10 mouse cellular contexts compared by ENCODE assay signal in genomic region chr14:30027378-30027777, GRCm38 (mm10). TPM values are rescaled to one million over a fixed set of nuclear protein-coding genes. Genes with fewer than 3 reads are reported as not detected.
DNase-seq lines count a peak whose midpoint lies in the region; ATAC-seq and TF ChIP-seq lines count a peak whose summit lies in the region.
"Had no signal": no experiment of that assay in that cellular context is flagged by ENCODE, and none has a peak within 500 bp of the region (broad histone marks: within the 10 kb centered on the region; RNA-seq: fewer than 3 reads in every experiment).

No protein-coding gene starts in this region.

- no peak for TF ChIP-seq EP300 in heart, postnatal 0 days (IDR thresholded peaks at IDR 0.05; ENCODE audit: low read depth)

- no peak for ATAC-seq in heart, postnatal 0 days (ENCODE audit: insufficient read depth, low read depth)
- peak; percentile 41 for ATAC-seq in inflammation-experienced regulatory T-cells, adult 6 months
- ATAC-seq: Patski had no signal

- H3K9me3 ChIP-seq in heart, postnatal 0 days (replicated peaks; ENCODE audit: control insufficient read depth, low read length) = no peaks in the 10 kb centered on the region
- H3K9me3 ChIP-seq: embryonic facial prominence, embryonic 12.5 days had no signal

- H3K36me3 ChIP-seq in heart, postnatal 0 days (replicated peaks; ENCODE audit: control insufficient read depth, insufficient read depth, low read length) = no peaks in the 10 kb centered on the region
- no peaks in the 10 kb centered on the region for H3K36me3 ChIP-seq in testis, adult 2 months (ENCODE audit: control insufficient read depth, insufficient read depth, low read length)
- H3K36me3 ChIP-seq: embryonic facial prominence, embryonic 12.5 days had no signal

- peak; percentile 28 for TF ChIP-seq CTCF in heart, postnatal 0 days (IDR thresholded peaks at IDR 0.05; ENCODE audit: low read depth)
- peak; percentile 45; the same call in 1 of the 2 replicates for TF ChIP-seq CTCF in testis, adult 2 months (IDR thresholded peaks at IDR 0.05; ENCODE audit: control insufficient read depth, insufficient read depth, insufficient replicate concordance, low read depth, low read length)

- no peaks in the 10 kb centered on the region for H3K4me1 ChIP-seq in heart, postnatal 0 days (ENCODE audit: control insufficient read depth, insufficient read depth)
- H3K4me1 ChIP-seq in testis, adult 2 months (ENCODE audit: control insufficient read depth, insufficient read depth, low read length) = no peaks in the 10 kb centered on the region
- H3K4me1 ChIP-seq: embryonic facial prominence, embryonic 12.5 days had no signal

- no peaks in the 10 kb centered on the region for H3K27me3 ChIP-seq in heart, postnatal 0 days (ENCODE audit: control insufficient read depth, insufficient read depth, low read length)
- H3K27me3 ChIP-seq in testis, adult 2 months (ENCODE audit: control insufficient read depth, insufficient read depth, low read length) = no peaks in the 10 kb centered on the region
- H3K27me3 ChIP-seq: embryonic facial prominence, embryonic 12.5 days; Patski had no signal

- H3K27ac ChIP-seq in heart, postnatal 0 days (ENCODE audit: low read depth) = no peak overlapping the region
- H3K27ac ChIP-seq in testis, adult 2 months (ENCODE audit: control insufficient read depth, insufficient read depth, low read depth, low read length) = no peak overlapping the region
- H3K27ac ChIP-seq: embryonic facial prominence, embryonic 12.5 days had no signal

- H3K9ac ChIP-seq in heart, postnatal 0 days (replicated peaks; ENCODE audit: low read depth, low read length) = no peak overlapping the region
- H3K9ac ChIP-seq: embryonic facial prominence, embryonic 12.5 days had no signal

- 26% methylated on average over 2 of the region's 2 CpGs for WGBS in heart, postnatal 0 days

- DNase-seq in heart, postnatal 0 days (ENCODE audit: low spot score) = no peak
- DNase-seq in heart, adult 11 months = no peak
- DNase-seq in testis, postnatal 14 days (ENCODE audit: low spot score) = no peak
- peak; percentile 94 for DNase-seq in thymus, postnatal 4 days
- no peak for DNase-seq in right cerebral cortex, adult 2 months (ENCODE audit: low spot score in 2 of 2)
- no peak for DNase-seq in kidney, postnatal 10 days

- H3K4me3 ChIP-seq in heart, postnatal 0 days (ENCODE audit: low read depth, low read length) = no peak overlapping the region
- H3K4me3 ChIP-seq in testis, adult 2 months (ENCODE audit: control insufficient read depth, low read depth, low read length) = no peak overlapping the region
- H3K4me3 ChIP-seq: embryonic facial prominence, embryonic 12.5 days had no signal

- no peak overlapping the region for H3K4me2 ChIP-seq in heart, postnatal 0 days (ENCODE audit: low read depth, low read length)
- H3K4me2 ChIP-seq: embryonic facial prominence, embryonic 12.5 days had no signal

- no peak for TF ChIP-seq POLR2A in testis, adult 2 months (IDR thresholded peaks at IDR 0.05; ENCODE audit: control insufficient read depth, low read depth, low read length)

RNA-seq across cellular contexts. Expression of gene Chdh, which starts 18.6 kb away (rescaled TPM):
- total RNA-seq in heart, postnatal 0 days (2014; rRNA removed; ENCODE audit: low replicate concordance) = 0.27 TPM in 1 of 2 replicates, not detected in the other
- polyA plus RNA-seq in heart, postnatal 0 days (2015; fragmentation: Nextera tagmentation; extraction: Ambion mirVana) = 0.18 TPM in 1 of 2 replicates, not detected in the other
- polyA plus RNA-seq in testis, adult 2 months (2012; rRNA removed) = 11.7 and 13.4 TPM in 2 replicates
- under 1 TPM; 0.23 to 0.63 (median 0.57) TPM for polyA plus RNA-seq in inflammation-experienced regulatory T-cells, adult 6 months (2017; shearing (Covaris generic))

RNA-seq across cellular contexts. Expression of gene Il17rb, which starts 18.7 kb away (rescaled TPM):
- total RNA-seq in heart, postnatal 0 days (2014; rRNA removed; ENCODE audit: low replicate concordance) = 2.5 TPM in 1 of 2 replicates, not detected in the other
- polyA plus RNA-seq in heart, postnatal 0 days (2015; fragmentation: Nextera tagmentation; extraction: Ambion mirVana) = 0.22 and 0.25 TPM in 2 replicates
- 2.2 and 2.5 TPM in 2 replicates for polyA plus RNA-seq in testis, adult 2 months (2012; rRNA removed)
- 1 to 10 TPM; 1.1 to 3.8 (median 2.8) TPM for polyA plus RNA-seq in inflammation-experienced regulatory T-cells, adult 6 months (2017; shearing (Covaris generic))

RNA-seq across cellular contexts. Expression of gene Actr8, which starts 49.2 kb away (rescaled TPM):
- 15.3 and 33.8 TPM in 2 replicates for total RNA-seq in heart, postnatal 0 days (2014; rRNA removed; ENCODE audit: low replicate concordance)
- 42.4 and 44.2 TPM in 2 replicates for polyA plus RNA-seq in heart, postnatal 0 days (2015; fragmentation: Nextera tagmentation; extraction: Ambion mirVana)
- 24.1 and 25.5 TPM in 2 replicates for polyA plus RNA-seq in testis, adult 2 months (2012; rRNA removed)
- 10 to 100 TPM; 34.1 to 48.0 (median 42.6) TPM for polyA plus RNA-seq in inflammation-experienced regulatory T-cells, adult 6 months (2017; shearing (Covaris generic))

RNA-seq across cellular contexts. Expression of gene Selenok, which starts 59.3 kb away (rescaled TPM):
- 31.1 and 49.7 TPM in 2 replicates for total RNA-seq in heart, postnatal 0 days (2014; rRNA removed; ENCODE audit: low replicate concordance)
- 252 and 278 TPM in 2 replicates for polyA plus RNA-seq in heart, postnatal 0 days (2015; fragmentation: Nextera tagmentation; extraction: Ambion mirVana)
- polyA plus RNA-seq in testis, adult 2 months (2012; rRNA removed) = 67.0 and 94.4 TPM in 2 replicates
- polyA plus RNA-seq in inflammation-experienced regulatory T-cells, adult 6 months (2017; shearing (Covaris generic)) = 100 to 1,000 TPM; 338 to 426 (median 384) TPM
